Mouse (Mus musculus): ENCODE results near the gene Tubgcp5. TPM values are rescaled to one million over a fixed set of nuclear protein-coding genes. Genes with fewer than 3 reads are reported as not detected.

The Tubgcp5 gene
- total and polyA plus RNA-seq, 3 experiments: 13.7 to 14.9 TPM; not detected in 1

DNA sequence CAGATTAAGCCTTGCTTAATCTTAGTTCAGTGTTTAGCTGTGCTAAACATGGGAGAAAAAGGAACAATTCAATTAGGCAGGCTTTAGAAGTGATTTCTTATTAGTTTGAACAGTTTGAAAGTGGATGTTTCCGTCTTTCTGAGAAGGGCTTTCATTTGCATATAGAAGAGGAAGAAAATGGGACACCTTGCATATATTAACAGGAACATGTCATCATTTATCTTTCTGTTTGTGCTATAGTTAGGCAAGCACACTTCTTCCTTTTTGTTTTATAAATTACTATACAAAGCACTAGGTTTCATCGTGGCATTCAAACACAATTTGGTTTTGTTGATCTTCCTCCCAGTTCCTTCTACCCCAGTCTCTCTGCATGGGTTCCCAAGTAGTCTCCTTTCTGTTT lies 63.8 kb downstream of the Tubgcp5 start:
- Histone ChIP-seq H3K27ac (ENCODE audit: control insufficient read depth, low read depth, low read length) (peak overlapping the region; percentile 16; the same call in 1 of the 2 replicates), H3K79me2 (ENCODE audit: control insufficient read depth, insufficient read depth, low read length, poor library complexity) (peaks cover 3% of the 10 kb centered on the region), H3K4me1 (ENCODE audit: control insufficient read depth in 1 of 2, insufficient read depth in 2 of 2, low read length in 2 of 2) (peaks cover 0 to 17% of the 10 kb centered on the region in 2 experiments; a peak in 3 of 4 replicates)

DNA sequence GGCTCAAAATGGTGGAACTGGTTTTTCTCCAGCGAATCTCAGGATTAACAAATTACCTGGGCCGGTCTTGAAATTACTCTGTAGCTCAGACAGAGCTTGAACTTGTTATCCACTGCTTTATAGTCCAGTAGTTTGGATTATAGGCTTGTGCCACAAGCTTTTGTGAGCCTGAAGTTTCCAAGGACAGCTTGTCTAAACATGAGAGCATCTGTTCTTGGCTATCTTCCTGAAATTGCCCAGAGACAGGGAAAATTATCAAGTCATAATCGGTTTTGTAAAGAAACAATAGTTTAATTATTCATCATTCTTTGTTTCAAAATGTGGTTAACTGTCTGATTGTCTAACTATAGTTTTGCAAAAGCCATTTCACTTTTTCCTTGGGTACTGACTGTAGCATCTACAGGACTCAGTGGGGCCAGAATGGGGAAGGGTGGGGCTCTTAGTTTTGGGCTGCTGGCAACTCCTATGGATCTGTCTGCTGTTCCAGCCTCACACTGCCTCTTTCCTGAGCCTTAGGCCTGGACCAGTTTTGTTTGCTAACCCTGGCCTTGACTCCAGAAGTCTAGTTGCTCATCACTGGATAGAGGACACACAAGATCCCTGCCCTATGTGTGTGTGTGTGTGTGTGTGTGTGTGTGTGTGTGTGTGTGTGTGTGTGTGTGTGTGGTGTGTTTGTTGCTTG lies 65.0 kb downstream of the Tubgcp5 start:
- Histone ChIP-seq H3K79me2 (ENCODE audit: control insufficient read depth, insufficient read depth, low read length, poor library complexity) (no peaks in the 10 kb centered on the region; the same call in 1 of the 2 replicates), H3K4me3 (ENCODE audit: control insufficient read depth in 1 of 2, insufficient read depth in 1 of 2, low read depth in 2 of 2, low read length in 2 of 2) (no peak overlapping the region), H3K9me3 (replicated peaks; ENCODE audit: insufficient read depth, low read length) (no peaks in the 10 kb centered on the region), H3K36me3 (ENCODE audit: control insufficient read depth in 1 of 2, insufficient read depth in 2 of 2, low read length in 2 of 2) (peaks cover 0 to 16% of the 10 kb centered on the region in 2 experiments; a peak in 2 of 4 replicates), H3K27ac (ENCODE audit: control insufficient read depth, low read depth, low read length) (no peak overlapping the region), H3K9ac (ENCODE audit: control insufficient read depth, low read depth, low read length, poor library complexity, severe bottlenecking) (no peak overlapping the region), H3K27me3 (ENCODE audit: control insufficient read depth in 1 of 2, insufficient read depth in 2 of 2, low read length in 2 of 2) (no peaks in the 10 kb centered on the region), H3K4me1 (ENCODE audit: control insufficient read depth in 1 of 2, insufficient read depth in 2 of 2, low read length in 2 of 2) (peaks cover 0 to 14% of the 10 kb centered on the region in 2 experiments; a peak in 3 of 4 replicates)
- TF ChIP-seq MYC (IDR thresholded peaks at IDR 0.05; ENCODE audit: low read depth, low read length) (no peak), ETS1 (IDR thresholded peaks at IDR 0.05; ENCODE audit: low read depth, low read length) (no peak), POLR2A (IDR thresholded peaks at IDR 0.05; ENCODE audit: control insufficient read depth in 1 of 2, insufficient read depth in 1 of 2, low read depth in 1 of 2, low read length in 2 of 2, poor library complexity in 1 of 2) (no peak), JUND (IDR thresholded peaks at IDR 0.05; ENCODE audit: low read depth, low read length) (no peak)
- DNase-seq (ENCODE audit: low read depth, low spot score): peak; percentile 14

More for the DNA sequence above, 63.8 kb downstream of the Tubgcp5 start:
- Histone ChIP-seq H3K9me3 (replicated peaks; ENCODE audit: insufficient read depth, low read length) (no peaks in the 10 kb centered on the region), H3K27me3 (ENCODE audit: control insufficient read depth in 1 of 2, insufficient read depth in 2 of 2, low read length in 2 of 2) (no peaks in the 10 kb centered on the region), H3K36me3 (ENCODE audit: control insufficient read depth in 1 of 2, insufficient read depth in 2 of 2, low read length in 2 of 2) (peaks cover 0 to 16% of the 10 kb centered on the region in 2 experiments; a peak in 2 of 4 replicates), H3K4me3 (ENCODE audit: control insufficient read depth in 1 of 2, insufficient read depth in 1 of 2, low read depth in 2 of 2, low read length in 2 of 2) (0 out of 4 replicates have a peak overlapping the region, but pooled peaks of 1 of the 2 experiments have one; percentile 20), H3K9ac (ENCODE audit: control insufficient read depth, low read depth, low read length, poor library complexity, severe bottlenecking) (no peak overlapping the region)
- DNase-seq (ENCODE audit: low read depth, low spot score): peak; percentile 32
- TF ChIP-seq NELFE (IDR thresholded peaks at IDR 0.05; ENCODE audit: low read depth, low read length): no peak

DNA sequence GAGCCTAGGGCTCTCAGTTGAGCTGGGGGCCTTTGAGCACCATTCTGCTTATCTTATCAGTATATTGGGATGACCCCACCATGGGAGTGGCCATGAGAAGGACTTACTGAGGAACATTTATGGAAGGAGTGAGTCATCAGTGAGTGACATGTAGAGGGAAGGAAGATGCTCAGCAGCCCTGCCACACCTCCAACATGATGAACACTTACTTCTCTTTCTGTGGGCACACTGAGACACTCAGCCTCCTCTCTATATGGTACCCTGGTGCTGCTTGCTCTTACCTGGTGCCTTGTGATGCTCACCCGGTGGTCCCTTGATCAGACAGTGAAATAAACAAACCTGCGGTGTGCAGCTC lies 65.5 kb downstream of the Tubgcp5 start:
- no peaks in the 10 kb centered on the region for H3K9me3 ChIP-seq (replicated peaks; ENCODE audit: insufficient read depth, low read length)
- TF ChIP-seq RCOR1 (IDR thresholded peaks at IDR 0.05; ENCODE audit: low read depth, low read length) (no peak), ZKSCAN1 (IDR thresholded peaks at IDR 0.05; ENCODE audit: low read depth, low read length) (no peak), JUND (IDR thresholded peaks at IDR 0.05; ENCODE audit: low read depth, low read length) (0 out of 2 replicates have a peak, but pooled peaks have one; percentile 37), TAL1 (IDR thresholded peaks at IDR 0.05; ENCODE audit: low read length) (no peak), TBP (IDR thresholded peaks at IDR 0.05; ENCODE audit: low read depth, low read length) (no peak), TCF12 (IDR thresholded peaks at IDR 0.05; ENCODE audit: low read depth, low read length) (no peak)
- no peak overlapping the region for H3K27ac ChIP-seq (ENCODE audit: control insufficient read depth, low read depth, low read length)
- no peak overlapping the region for H3K9ac ChIP-seq (ENCODE audit: control insufficient read depth, low read depth, low read length, poor library complexity, severe bottlenecking)
- H3K36me3 ChIP-seq (ENCODE audit: control insufficient read depth in 1 of 2, insufficient read depth in 2 of 2, low read length in 2 of 2): peaks cover 0 to 16% of the 10 kb centered on the region in 2 experiments; a peak in 2 of 4 replicates
- DNase-seq (ENCODE audit: low read depth, low spot score): peak; percentile 59
- no peaks in the 10 kb centered on the region; the same call in 1 of the 2 replicates for H3K79me2 ChIP-seq (ENCODE audit: control insufficient read depth, insufficient read depth, low read length, poor library complexity)
- H3K4me1 ChIP-seq (ENCODE audit: control insufficient read depth in 1 of 2, insufficient read depth in 2 of 2, low read length in 2 of 2): peaks cover 0 to 14% of the 10 kb centered on the region in 2 experiments; a peak in 3 of 4 replicates
- no peaks in the 10 kb centered on the region for H3K27me3 ChIP-seq (ENCODE audit: control insufficient read depth in 1 of 2, insufficient read depth in 2 of 2, low read length in 2 of 2)
- H3K4me3 ChIP-seq (ENCODE audit: control insufficient read depth in 1 of 2, insufficient read depth in 1 of 2, low read depth in 2 of 2, low read length in 2 of 2): no peak overlapping the region
